Mouse (Mus musculus) retina, embryonic 14.5 days (tissue): ENCODE data around the gene Lst1.

Source experiments
- DNase-seq: peaks from one replicate; pipeline ENCODE4 v3.0.0-alpha.2; 2015; ENCODE audit warnings: low spot score

Gene Lst1

GRCm38 (mm10) chr17:35209785-35210535 lies 21.7 kb upstream of the Lst1 start:
- DNase-seq = no peak

GRCm38 (mm10) chr17:35205380-35205769 lies 17.1 kb upstream of the Lst1 start:
- DNase-seq = no peak

GRCm38 (mm10) chr17:35204494-35205379 lies 16.5 kb upstream of the Lst1 start, which contains the start of gene Lta:
Lta (minus strand) TSS chr17:35205351.
- no peak for DNase-seq

GRCm38 (mm10) chr17:35202442-35202841 lies 14.2 kb upstream of the Lst1 start:
- no peak for DNase-seq

DNA sequence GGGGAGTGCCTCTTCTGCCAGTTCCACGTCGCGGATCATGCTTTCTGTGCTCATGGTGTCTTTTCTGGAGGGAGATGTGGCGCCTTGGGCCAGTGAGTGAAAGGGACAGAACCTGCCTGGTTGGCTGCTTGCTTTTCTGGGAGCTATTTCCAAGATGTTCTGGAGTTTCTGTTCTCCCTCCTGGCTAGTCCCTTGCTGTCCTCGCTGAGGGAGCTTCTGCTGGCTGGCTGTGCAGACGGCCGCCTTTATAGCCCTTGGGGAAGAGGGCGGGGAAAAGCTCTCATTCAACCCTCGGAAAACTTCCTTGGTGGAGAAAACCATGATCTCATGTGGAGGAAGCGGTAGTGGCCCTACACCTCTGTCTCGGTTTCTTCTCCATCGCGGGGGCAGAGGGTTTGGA lies 13.5 kb upstream of the Lst1 start, which contains the start of gene Tnf:
TSS of gene Tnf (minus strand) at position 221 of the 400 bp plus-strand sequence.
- no peak for DNase-seq

GRCm38 (mm10) chr17:35201128-35201527 lies 12.9 kb upstream of the Lst1 start:
- no peak for DNase-seq

- DNase-seq = no peak
Observed at GRCm38 (mm10) chr17:35200398-35200797, 12.2 kb upstream of the Lst1 start.

- no peak for DNase-seq
Observed at GRCm38 (mm10) chr17:35198946-35199345, 10.7 kb upstream of the Lst1 start.

DNA sequence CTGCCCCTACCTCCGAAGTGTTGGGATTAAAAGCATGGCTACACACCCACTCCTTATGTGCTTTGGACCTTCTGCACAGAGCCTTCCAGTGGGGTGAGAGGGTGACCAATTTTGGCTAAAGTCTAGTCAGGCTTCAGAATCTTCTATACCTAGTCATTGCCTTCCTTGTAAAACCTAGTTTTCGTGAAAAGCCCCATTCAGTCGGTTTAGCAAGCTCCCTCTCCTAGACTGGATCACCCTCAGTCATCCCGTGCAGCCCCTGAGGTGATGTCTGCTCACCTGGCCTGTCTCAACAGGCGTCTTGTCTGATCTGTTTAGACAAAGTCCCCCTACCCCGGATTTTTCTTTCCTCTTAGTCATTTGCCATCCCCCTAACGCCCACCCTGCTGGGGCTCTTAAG lies 9.8 kb upstream of the Lst1 start:
- no peak for DNase-seq

- no peak for DNase-seq
Observed at GRCm38 (mm10) chr17:35197126-35197525, 8.9 kb upstream of the Lst1 start.

DNA sequence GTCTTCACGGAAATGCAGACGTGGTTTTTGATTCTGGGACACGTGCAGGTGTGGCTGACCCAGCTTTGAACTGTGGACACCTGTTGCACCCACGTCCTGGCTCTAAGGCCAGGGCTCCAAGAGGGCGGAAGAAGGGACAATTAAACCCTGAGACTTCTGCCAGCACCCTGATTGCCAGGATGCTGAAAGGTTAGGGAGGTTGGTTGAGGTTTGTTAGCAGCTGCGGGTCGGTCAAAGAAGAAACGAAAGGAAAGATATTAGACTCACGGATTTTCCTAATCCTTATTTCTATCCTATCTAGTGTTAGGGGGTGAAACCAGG lies 8.0 kb upstream of the Lst1 start:
- no peak for DNase-seq

DNA sequence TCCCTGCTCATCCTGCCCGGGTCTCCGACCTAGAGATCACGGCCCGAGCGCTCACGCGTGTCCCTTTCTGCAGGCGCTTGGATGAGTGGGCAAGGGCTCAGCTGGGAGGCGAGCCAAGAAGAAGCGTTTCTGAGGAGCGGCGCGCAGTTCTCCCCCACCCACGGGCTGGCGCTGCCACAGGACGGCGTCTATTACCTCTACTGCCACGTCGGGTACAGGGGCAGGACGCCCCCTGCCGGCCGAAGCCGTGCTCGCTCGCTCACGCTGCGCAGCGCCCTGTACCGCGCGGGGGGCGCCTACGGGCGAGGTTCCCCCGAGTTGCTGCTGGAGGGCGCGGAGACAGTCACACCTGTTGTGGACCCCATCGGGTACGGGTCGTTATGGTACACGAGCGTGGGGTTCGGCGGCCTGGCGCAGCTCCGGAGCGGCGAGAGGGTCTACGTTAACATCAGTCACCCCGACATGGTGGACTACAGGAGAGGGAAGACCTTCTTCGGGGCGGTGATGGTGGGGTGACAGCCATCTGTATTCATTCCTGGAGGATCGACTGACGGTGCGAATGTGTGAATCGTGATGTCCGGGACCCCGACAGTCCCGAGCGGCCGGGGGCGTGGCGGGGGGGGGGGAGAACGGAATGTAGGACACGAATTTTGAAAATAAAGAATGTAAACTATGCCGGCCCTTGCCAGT lies 7.5 kb upstream of the Lst1 start:
- peak; percentile 93 for DNase-seq

DNA sequence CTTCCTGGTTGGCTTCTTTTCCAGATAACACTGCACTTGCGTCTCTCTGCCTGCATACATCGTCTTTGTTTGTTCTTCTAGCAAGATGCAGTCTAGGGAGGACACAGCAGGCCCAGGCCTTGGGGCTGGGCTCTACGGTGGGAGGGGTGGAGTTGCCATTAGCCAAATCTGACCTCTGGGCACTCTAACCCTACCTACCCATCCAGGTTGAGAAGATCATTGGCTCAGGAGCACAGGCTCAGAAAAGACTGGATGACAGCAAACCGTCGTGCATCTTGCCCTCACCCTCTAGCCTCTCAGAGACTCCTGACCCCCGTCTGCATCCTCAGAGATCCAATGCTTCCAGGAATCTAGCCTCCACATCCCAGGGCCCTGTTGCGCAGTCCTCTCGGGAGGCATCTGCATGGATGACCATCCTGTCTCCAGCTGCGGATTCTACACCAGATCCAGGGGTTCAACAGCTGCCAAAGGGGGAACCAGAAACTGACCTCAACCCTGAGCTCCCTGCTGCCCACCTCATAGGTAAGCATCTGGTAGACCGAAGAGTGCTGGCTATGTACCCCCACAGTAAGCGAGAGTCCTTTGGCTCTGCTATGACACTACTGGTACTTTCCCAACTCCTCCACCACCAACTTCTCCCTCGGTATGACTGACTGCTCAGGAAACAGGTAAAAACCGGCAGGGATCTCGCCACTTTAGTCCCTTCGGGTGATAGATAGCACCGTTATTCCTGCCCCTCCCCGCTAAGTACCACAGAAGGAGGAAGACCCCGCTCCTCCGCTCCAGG lies 6.8 kb upstream of the Lst1 start:
- DNase-seq = no peak

GRCm38 (mm10) chr17:35193881-35194843 lies 5.9 kb upstream of the Lst1 start, which contains the start of gene Ltb:
Ltb (plus strand) TSS chr17:35194439.
- no peak for DNase-seq

DNA sequence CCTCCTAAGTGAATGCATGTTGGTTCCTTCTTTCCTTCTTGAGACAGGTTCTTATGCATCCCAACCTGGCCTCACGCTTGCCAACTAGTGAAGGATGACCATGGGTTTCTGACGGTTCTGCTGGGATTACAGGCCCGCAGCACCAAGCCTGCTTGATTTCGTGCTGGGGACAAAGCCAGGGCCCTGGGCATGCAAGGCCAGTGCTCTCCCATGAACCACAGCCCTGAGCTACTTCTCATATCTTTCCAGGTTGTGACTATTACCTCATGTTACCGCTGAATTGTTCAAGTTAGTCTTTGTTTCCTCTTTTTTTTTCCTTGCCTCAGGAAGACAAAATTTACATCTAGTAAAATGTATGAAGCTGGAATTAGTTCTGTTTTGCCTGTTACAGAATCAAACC lies 4.7 kb upstream of the Lst1 start:
- no peak for DNase-seq

- no peak for DNase-seq
Observed at GRCm38 (mm10) chr17:35191723-35192122, 3.5 kb upstream of the Lst1 start.

DNA sequence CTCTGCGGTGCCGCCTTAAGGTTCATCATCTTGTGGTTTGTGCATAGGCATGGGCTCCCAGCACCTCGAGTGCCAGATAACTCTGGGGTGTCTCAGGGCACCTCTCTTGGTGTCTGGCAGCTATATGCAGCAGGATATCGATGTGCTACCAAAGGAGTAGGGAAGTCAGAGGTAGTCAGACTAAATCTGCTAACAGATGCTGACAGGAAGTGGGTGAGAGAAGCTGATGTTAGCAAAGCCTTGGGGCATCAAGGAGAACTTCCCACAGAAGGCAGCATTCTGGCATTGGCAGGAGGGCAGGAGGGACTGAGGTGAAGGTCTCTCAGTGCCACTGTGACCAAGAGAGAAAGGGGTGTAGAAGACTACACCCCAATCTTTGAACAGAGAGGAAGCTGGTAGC lies 1.9 kb upstream of the Lst1 start:
- DNase-seq = no peak

- no peak for DNase-seq
Observed at GRCm38 (mm10) chr17:35189186-35189585, 947 bp upstream of the Lst1 start.

DNA sequence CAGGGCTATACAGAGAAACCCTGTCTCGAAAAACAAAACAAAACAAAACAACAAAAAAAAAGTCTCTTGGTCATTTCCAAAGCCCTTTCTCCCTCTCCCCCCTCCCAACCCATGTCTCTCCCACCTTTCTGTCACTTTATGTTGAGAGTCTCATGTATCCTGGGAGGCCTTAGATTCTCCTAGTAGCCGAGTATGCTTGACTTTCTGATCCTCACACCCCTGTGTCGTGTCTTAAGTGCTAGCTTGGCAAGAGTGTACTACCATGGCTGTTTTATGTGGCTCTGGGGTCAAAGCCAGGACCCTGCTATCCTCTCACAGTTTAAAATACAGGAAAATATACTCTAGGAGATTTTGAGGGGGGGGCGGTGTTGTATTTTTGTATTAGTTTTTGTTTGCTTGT lies 894 bp downstream of the Lst1 start:
- DNase-seq = no peak

- peak; percentile 40 for DNase-seq
Observed at GRCm38 (mm10) chr17:35186681-35187080, 1.6 kb downstream of the Lst1 start.
